Mouse (Mus musculus) hindbrain, embryonic 15.5 days (tissue): ENCODE data around the gene Epsti1. TPM values are rescaled to one million over a fixed set of nuclear protein-coding genes. Genes with fewer than 3 reads are reported as not detected.

Experiments used
- ATAC-seq: fragments of 200-750 bp; cut with Nextera tagmentation; 2 replicates; pipeline ENCODE4 v1.8.0; 2017; ENCODE audit warnings: low read depth, moderate number of reproducible peaks, moderate TSS enrichment; ENCODE audit not compliant: low FRiP score
- H3K27ac ChIP-seq: fragments of 300-500 bp; sonication (generic); replicated peaks from 2 replicates; pipeline ENCODE4 v1.5.1; 2015; ENCODE audit warnings: mild to moderate bottlenecking, inconsistent platforms
- H3K27me3 ChIP-seq: fragments of 300-500 bp; sonication (generic); 2 replicates; pipeline ENCODE4 v1.6.1; 2015; ENCODE audit warnings: control low read depth, inconsistent platforms
- H3K36me3 ChIP-seq: fragments of 300-500 bp; sonication (generic); 2 replicates; pipeline ENCODE4 v1.6.1; 2015; ENCODE audit warnings: control low read depth, inconsistent platforms
- H3K4me1 ChIP-seq: fragments of 300-500 bp; sonication (generic); replicated peaks from 2 replicates; pipeline ENCODE4 v1.6.1; 2015; ENCODE audit warnings: control low read depth, inconsistent platforms
- H3K4me2 ChIP-seq: fragments of 300-500 bp; sonication (generic); 2 replicates; pipeline ENCODE4 v1.6.1; 2015; ENCODE audit warnings: moderate library complexity, mild to moderate bottlenecking, inconsistent platforms
- H3K4me3 ChIP-seq: fragments of 300-500 bp; sonication (generic); 2 replicates; pipeline ENCODE4 v1.5.1; 2015; ENCODE audit warnings: mild to moderate bottlenecking, inconsistent platforms
- H3K9ac ChIP-seq: fragments of 300-500 bp; sonication (generic); 2 replicates; pipeline ENCODE4 v1.6.1; 2015; ENCODE audit warnings: inconsistent platforms
- H3K9me3 ChIP-seq: fragments of 300-500 bp; sonication (generic); 2 replicates; pipeline ENCODE4 v1.6.1; 2016; ENCODE audit warnings: control low read depth, inconsistent platforms
- WGBS: fragments of 180-500 bp; shearing (Covaris S2); methylation state at CpG from one replicate; pipeline ENCODE4 v1.1.7; 2015; 5-methylcytosine and 5-hydroxymethylcytosine counted together
- polyA plus RNA-seq: library from polyadenylated mRNA; unstranded; fragments of >200 nt; fragmentation: Nextera tagmentation; extraction: Ambion mirVana; gene quantifications from 2 replicates; pipeline ENCODE4 v1.2.1, GENCODE M21; 2015

Epsti1 gene
- polyA plus RNA-seq, 1 experiment from 2014 or later, result 0.21 TPM

DNA sequence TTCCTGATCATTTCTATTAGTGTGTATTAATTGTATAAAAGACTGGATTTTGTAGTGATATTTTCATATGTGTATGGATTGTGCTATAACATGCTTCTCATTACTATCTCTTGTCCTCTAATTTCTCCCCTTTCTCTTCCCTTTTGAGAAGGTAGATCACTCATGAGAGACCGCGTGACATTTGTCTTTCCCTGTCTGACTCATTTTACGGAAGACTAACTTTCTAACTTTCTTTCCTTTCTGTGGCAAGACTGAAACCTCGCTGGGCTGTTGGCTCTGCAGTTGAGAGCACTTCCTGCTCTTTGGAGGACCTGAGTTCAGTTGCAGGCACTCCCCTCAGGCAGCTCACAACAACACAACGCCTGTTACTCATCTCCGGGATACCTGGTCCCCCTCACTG is 136.6 kb downstream of the Epsti1 start:
- Histone ChIP-seq H3K9me3 (no peaks in the 10 kb centered on the region), H3K4me2 (no peak overlapping the region), H3K9ac (no peak overlapping the region), H3K4me1 (peaks cover 11% of the 10 kb centered on the region; the same call in 1 of the 2 replicates), H3K4me3 (no peak overlapping the region), H3K27me3 (no peaks in the 10 kb centered on the region), H3K27ac (no peak overlapping the region), H3K36me3 (no peaks in the 10 kb centered on the region)
- ATAC-seq, result no peak
- 89% methylated on average over 6 of the region's 6 CpGs for WGBS

DNA sequence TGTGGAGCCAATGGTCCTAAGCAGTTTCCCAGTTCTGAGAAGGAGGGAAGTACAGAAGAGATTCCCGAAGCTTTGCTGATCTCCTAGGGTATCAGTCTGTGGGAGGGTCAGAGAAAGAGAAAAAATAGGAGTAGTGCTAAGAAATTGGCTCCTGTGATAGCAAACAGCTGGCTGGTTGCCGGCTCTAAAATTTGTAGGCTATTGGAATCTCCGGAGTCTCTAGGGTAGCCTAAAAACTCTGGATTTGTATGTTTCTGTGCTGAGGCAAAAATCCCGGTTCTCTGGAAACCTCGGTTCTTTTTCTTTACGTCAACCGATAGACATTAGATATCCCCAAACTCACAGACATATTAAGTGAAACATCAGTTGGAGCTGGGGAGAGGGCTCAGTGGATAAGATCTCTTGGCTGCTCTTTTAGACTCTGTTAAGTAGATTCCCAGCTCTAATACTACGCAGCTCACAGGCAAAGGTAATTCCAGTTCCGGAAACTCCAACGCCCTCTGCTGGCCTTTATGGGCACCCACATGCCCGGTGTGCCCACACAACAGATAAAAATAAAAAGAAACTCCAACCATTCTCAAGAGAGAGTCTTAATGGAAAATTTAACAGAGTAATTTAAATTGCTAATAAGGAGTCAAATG is 138.0 kb downstream of the Epsti1 start:
- no peak overlapping the region for H3K9ac ChIP-seq
- no peak overlapping the region for H3K27ac ChIP-seq
- 78% methylated on average over 11 of the region's 11 CpGs for WGBS
- H3K27me3 ChIP-seq, result no peaks in the 10 kb centered on the region
- no peaks in the 10 kb centered on the region for H3K36me3 ChIP-seq
- H3K4me1 ChIP-seq, result peaks cover 11% of the 10 kb centered on the region; the same call in 1 of the 2 replicates
- ATAC-seq, result no peak
- no peak overlapping the region for H3K4me2 ChIP-seq
- no peaks in the 10 kb centered on the region for H3K9me3 ChIP-seq
- H3K4me3 ChIP-seq, result no peak overlapping the region

DNA sequence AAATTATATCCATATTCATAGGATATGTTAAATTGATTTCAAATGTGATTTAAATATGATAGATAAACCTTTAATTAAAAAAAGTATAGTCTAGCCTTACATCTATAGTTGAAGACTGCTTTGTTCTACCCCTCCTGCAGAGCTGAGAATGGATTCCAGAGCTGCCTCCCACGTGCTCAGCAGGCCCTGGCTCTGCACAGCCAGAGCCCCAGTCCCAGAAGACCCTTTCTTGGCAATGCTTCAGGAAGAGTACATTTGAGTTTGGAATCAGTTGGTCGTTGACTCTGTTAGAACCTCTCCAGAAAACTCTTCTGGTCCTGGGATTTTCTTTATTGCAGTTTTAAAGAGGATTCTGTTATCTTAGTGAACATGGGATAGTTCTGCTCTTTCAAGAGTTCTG is 139.0 kb downstream of the Epsti1 start:
- no peaks in the 10 kb centered on the region for H3K9me3 ChIP-seq
- H3K36me3 ChIP-seq, result no peaks in the 10 kb centered on the region
- H3K27ac ChIP-seq, result no peak overlapping the region
- H3K4me2 ChIP-seq, result no peak overlapping the region
- no peak overlapping the region for H3K4me3 ChIP-seq
- no peaks in the 10 kb centered on the region for H3K27me3 ChIP-seq
- no peak for ATAC-seq
- H3K9ac ChIP-seq, result no peak overlapping the region
- WGBS, result 24% methylated on average over 2 of the region's 2 CpGs
- peaks cover 11% of the 10 kb centered on the region; the same call in 1 of the 2 replicates for H3K4me1 ChIP-seq

DNA sequence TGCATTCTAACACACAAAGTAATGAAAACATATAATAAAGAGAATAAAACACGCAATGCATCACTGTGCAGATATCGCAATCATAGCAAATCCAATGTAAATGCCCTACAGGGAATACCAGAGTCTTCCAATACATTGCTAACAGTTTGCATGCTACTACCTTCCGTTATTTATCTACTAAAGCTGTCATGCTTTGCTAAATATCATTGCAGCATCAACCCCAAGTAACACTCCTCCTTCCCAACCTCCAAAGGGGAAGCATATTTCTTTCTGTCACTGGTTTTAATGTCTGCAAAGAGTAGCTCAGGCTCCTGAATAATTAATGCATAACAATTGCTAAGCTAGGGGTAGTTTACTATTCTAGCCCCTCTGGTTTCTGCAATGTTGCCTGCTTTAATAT is 144.2 kb downstream of the Epsti1 start:
- no peak overlapping the region for H3K27ac ChIP-seq
- 73% methylated on average over 3 of the region's 3 CpGs for WGBS

DNA sequence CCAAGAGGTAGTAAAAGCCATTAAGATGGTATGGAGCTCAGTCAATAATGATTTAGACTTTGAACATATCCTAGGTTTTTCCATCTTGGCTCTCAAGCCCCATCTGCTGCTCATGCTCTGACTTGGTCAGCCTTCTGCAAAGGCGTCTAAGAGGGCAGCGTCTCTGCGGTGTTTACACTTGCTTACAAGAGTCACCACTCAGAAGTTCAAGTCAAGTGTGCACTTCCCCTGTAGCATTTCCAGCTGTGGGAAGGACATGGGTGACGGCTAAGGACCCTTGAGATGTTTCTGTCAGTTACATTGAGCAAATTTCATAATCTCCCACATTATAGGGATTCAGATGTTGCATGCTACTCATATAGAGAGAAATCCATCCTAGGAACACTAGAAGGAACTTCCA is 144.6 kb downstream of the Epsti1 start:
- Histone ChIP-seq H3K4me2 (no peak overlapping the region), H3K27me3 (no peaks in the 10 kb centered on the region), H3K36me3 (no peaks in the 10 kb centered on the region), H3K9ac (no peak overlapping the region), H3K4me3 (no peak overlapping the region), H3K27ac (no peak overlapping the region), H3K9me3 (no peaks in the 10 kb centered on the region), H3K4me1 (no peaks in the 10 kb centered on the region)
- WGBS, result 86% methylated on average over 4 of the region's 4 CpGs
- ATAC-seq, result no peak

More for the DNA sequence above, 144.2 kb downstream of the Epsti1 start:
- H3K9ac ChIP-seq, result no peak overlapping the region
- no peaks in the 10 kb centered on the region for H3K9me3 ChIP-seq
- no peak for ATAC-seq
- no peaks in the 10 kb centered on the region for H3K4me1 ChIP-seq
- no peak overlapping the region for H3K4me3 ChIP-seq
- no peak overlapping the region for H3K4me2 ChIP-seq
- no peaks in the 10 kb centered on the region for H3K36me3 ChIP-seq
- H3K27me3 ChIP-seq, result no peaks in the 10 kb centered on the region

Other genes with a start within 250 kb of the Epsti1 start
- gene Dnajc15, start 29.1 kb upstream of the Epsti1 start, polyA plus RNA-seq, result 78.4 and 84.4 TPM in 2 replicates
- 0.83 and 1.2 TPM in 2 replicates for gene Fam216b, start 184.8 kb downstream of the Epsti1 start, polyA plus RNA-seq